Mouse (Mus musculus) erythroblast, embryonic 14.5 days (primary cell): ENCODE data around the gene Noct.

Source experiments
- GATA1 ChIP-seq: IDR thresholded peaks from 2 replicates; pipeline ENCODE4 v1.6.1; 2012; ENCODE audit warnings: low read length, inconsistent platforms, mixed read lengths
- TAL1 ChIP-seq: IDR thresholded peaks from 3 replicates; pipeline ENCODE4 v1.6.1; 2012; ENCODE audit warnings: low read length, inconsistent platforms, mixed read lengths

- TF ChIP-seq TAL1, result no peak
- TF ChIP-seq GATA1, result no peak
These were observed 64.9 kb downstream of the Noct start for GRCm38 (mm10) chr3:51288880-51289821.
